Mouse (Mus musculus) monocyte, adult 5-6 weeks (primary cell): ENCODE data around the gene Kcmf1. TPM values are rescaled to one million over a fixed set of nuclear protein-coding genes. Genes with fewer than 3 reads are reported as not detected.
A peak's percentile ranks its signal among the peaks of the same experiment; 100 is the strongest.
"Not testable (repeated sequence)": the region's sequence is repeated elsewhere in the genome, so short reads cannot be mapped to it uniquely, and the experiment has no call there.

Source experiments
- ATAC-seq: fragments of 153-309, 156-312 bp; replicated peaks from 2 replicates; pipeline ENCODE4 v1.8.0; 2017; ENCODE audit warnings: mild to moderate bottlenecking; ENCODE audit not compliant: low TSS enrichment, insufficient number of reproducible peaks, severe bottlenecking, poor library complexity, low FRiP score
- total RNA-seq: library from RNA; stranded (forward); fragments of 200-1000, 200-491, 200-594 nt; gene quantifications from 3 replicates; pipeline ENCODE4 v1.2.3, GENCODE M21; 2017

The Kcmf1 gene
- total RNA-seq, 1 experiment from 2014 or later = 128 TPM

DNA sequence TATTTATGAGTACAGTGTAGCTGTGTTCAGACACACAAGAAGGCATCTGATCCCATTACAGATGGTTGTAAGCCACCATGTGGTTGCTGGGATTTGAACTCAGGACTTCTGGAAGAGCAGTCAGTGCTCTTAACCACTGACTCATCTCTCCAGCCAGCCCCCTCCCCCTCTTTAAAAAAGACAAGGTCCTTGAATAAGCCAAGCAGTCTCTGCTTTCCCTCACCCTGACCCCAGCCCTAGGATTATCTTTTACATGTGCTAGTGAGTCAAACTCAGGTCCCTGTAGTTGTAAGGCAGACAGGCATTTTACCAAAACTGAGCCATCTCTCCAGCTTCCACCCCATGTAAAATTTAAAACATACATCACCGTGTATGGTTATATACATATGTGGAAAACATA is 32.0 kb downstream of the Kcmf1 start:
- no peak for ATAC-seq

DNA sequence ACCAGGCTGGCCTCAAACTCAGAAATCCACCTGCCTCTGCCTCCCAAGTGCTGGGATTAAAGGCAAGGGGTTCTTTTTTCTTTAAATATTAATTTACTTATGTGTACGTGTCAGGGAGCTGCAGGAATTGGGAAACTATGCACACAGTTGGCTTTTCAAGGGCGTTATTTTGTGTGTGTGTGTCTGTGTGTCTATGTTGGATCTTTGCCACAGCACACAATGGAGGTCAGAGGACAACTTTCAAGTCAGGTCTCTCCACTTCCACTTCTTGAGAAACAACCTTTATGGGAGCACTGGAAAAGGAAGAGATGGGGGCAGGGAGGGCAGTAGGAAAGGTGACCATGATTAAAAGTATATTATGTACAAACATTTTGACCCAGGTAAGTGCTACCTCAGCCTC is 33.5 kb downstream of the Kcmf1 start:
- no peak for ATAC-seq

DNA sequence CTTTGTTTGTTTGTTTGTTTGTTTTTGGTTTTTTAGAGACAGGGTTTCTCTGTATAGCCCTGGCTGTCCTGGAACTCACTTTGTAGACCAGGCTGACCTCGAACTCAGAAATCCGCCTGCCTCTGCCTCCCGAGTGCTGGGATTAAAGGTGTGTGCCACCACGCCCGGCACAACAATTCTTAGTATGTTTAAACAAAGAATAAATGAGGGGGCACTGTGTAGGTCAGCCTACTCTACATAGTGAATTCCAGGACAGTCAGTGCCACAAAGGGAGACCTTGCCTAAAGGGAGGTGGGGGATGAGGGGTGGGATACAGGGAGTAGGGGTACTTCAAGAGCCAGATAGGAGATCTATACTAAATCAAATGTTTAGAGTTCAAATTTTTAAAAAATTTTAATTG is 37.1 kb downstream of the Kcmf1 start:
- ATAC-seq = not testable (repeated sequence)

DNA sequence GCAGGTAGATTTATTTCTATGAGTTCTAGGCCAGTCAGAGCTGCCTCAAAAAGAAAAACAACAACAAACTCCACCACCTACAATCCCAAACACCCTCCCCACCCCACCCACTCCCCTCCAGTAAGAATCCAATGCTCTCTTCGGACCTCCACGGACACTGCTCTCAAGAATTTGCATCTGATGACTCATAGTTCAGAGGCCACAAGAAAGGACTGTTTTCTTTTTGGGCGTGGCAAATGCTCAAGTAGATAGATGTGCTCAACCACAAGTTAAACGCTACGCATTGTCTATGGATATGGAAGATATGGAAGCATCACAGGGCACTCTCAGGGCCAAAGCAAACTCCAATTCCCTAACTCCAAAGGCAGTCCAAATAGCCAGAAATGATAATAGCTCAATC is 45.5 kb downstream of the Kcmf1 start:
- ATAC-seq = no peak

DNA sequence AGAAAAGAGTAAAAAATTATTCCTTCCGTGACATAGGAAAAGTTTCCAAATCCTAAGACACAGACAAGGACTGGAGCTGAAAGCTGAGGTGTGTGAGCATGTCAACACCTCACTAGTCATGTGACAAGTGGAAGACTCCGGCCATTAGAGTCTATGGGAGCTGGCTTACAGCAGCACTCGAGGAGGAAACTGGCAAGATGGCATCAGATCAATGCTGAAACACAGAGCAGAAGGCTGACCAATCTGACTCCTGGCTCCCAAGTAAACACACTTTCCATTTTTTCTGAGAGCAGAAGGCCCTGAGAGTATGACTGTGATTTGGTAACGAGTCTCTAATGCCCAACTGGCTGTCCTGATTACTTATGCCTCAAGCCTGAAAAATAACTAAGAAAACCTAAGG is 47.6 kb downstream of the Kcmf1 start:
- ATAC-seq = no peak

DNA sequence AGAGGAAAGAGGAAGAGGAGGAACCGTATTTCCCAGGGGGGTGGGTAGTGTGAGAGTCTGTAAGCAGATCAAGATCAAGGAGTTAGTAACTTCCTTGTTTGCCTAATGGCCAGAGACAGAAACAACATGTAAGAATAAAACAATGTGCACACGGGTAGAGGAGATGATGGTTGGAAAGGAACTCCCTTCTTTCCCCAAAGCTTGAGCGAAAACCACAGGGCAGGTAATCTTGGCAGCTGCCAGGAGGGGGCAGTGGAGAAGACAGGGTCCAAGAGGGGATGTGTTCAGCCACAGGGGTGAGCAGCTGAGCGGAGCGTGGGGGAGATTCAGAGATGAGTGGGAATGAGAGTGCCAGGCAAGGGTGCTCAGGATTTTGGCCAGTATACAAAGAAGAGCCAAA is 48.1 kb downstream of the Kcmf1 start:
- peak; percentile 57 for ATAC-seq

DNA sequence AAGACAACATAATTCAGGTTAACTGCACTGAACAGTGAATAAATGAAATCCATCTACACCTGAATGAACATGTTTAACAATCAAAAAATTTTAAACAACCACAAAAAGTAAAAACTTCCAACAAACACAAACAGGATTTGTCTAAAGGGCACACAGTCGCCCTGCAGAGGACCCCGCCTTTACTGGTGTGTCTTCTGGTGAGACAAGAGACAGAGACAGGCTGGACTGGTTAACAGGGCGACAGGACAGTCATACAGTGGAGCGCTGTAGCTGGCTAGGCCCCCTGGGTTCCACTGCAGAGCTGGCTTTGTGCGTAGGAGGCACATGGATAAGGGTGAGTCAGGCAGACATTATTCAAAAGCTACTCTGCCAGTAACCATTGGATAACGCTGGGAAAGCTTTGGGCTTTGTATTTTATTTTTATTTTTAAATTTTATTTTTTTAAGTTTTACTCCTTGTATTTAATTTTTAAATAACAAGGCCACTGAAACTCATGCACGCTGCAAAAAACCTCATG is 57.7 kb downstream of the Kcmf1 start:
- no peak for ATAC-seq

DNA sequence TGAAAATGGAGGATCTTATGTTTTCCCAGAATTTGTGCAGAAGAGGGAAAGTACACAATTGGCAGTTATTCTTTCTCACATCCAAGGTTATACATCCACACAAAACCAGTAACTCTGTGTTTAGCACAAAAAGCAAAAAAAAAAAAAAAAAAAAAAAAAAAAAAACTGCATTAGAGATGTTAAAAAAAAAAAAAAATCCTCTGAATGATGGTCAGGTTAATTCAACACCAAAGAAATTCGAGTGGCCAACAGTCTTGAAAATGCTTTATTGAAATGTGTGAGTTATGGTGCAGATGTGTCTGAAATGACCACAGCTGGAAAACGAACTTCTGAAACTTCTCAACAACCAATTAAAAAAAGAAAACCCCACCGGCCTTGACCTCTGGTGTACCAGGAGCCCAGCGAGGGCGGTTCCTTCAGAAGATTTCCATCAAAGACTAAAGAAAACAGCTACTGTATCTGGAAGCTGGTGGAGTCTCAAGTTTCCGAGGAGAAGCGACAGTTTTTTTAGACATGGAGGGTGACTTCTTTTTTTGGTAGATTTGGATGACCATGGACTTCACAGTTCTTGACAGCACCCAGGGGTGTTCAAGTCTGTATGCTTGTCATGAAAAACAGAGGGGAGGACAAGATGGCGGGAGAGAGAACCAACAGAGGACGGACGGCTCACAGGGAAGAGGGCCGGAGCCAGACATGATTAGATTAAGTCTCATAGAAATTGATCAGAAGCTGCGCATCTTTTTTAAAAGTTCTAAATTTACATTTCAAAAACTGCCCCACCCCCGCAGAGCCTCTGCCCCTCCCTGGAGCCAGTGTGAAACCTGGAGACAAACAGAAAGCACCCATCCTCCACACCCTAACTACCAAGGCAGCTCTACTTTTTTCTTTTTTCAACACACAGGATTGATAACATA is 58.7 kb downstream of the Kcmf1 start:
- ATAC-seq = no peak

DNA sequence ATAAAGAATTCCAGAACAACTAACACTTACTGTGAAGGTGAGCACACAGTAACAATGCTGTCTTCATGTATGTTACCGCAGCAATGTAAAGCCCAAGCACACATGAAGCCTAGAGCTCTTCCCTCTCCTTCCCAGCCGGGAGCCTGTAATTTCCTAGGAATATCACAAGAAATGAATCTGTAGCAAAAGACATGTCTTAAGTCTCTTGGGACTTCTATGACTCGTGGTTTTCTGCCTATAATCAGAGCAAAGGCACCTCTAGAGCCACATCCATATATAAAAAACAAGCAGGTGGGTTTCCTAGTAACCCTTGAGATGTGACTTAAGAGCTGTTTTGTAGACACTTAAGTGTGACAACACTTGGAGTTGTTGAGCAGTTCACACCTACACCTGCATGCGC is 62.0 kb downstream of the Kcmf1 start:
- no peak for ATAC-seq

DNA sequence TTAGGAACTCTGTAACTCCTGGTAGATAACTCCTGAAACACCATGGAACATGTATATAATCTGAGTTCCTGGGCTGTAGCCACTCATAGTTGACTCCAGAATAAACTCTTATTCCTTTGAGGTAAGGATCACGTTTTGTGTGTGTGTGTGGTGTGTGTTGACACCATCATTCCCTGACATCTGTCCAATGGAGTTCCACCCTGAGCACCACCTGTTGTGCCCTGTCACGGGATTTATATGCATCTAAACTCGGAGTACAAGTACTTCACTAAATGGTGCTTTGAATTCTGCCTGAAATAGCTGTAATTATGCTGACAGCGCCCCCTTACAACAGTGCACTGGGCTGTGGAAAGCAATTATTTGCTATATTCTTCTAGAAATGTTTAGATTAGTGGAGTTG is 65.3 kb downstream of the Kcmf1 start:
- ATAC-seq = no peak

DNA sequence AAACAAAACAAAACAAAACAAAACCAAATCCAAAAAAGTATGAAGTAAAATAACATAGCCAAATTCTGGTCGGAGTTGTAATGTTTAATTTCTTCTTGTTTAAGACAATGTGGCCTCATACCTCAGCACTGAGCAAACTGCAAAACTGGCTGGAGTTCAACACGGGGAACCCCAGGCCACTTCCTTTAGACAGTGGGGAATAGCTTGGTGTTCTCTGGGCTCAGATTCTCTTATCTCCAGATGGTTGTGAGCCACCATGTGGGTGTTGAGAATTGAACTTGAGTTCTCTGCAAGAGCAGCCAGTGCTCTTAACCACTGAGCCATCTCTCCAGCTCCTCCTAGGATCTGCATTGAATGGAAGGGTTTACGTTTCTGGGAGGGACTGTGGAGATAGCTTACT is 67.9 kb downstream of the Kcmf1 start:
- no peak for ATAC-seq

DNA sequence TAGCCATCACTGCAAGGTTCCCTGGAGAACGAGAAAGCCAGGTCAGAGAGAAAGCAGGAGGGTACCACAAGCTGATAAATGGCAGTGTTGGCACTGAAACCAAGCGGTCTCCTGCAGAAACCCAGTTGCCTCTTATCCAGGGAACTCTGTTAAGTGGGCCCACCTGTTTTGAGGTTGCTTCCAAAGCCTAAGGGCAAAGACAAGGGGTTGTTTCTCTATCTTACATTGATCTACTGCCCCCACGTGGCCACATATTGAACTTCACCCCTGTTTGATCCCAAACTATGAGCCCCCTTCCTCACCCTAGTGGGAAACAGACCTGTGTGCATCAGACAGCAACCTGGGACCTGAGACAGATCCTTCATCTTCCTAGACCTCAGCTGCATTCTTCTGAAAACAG is 68.5 kb downstream of the Kcmf1 start:
- no peak for ATAC-seq

DNA sequence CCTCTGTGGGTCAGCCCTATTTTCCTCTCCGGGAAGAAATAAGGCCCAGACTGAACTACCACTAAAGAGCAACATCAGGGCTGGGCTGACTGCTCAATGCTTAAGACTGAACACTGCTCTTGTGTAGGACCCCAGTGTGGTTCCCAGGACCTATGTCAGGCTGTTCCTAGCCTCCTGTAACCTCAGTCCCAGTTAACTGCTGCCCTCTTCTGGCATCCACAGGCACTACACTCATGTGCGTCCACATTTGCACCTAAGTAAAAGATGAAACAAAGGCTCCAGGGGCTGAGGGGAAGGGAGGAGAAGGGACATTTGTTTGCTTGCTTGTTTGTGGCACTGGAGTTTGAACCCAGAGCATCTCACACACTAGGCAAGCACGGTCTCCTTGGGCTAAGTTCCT is 70.9 kb downstream of the Kcmf1 start:
- no peak for ATAC-seq

DNA sequence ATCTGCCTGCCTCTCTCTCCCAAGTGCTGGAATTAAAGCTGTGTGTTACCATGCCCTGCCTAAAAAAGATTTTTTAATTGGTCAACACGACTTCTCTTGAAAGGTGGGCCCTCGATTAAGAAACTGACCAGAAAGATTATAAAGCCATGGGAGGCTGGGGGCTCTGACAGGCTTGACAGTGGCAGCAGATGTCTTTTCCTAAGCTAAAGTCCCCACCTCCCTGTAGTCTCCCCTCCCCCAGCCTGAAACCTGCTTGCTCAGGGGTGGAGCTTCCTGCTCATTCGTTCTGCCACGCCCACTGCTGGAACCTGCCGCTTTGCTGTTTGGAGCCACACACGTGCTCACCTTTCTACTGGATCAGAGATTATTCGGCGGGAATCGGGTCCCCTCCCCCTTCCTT is 71.7 kb downstream of the Kcmf1 start:
- ATAC-seq = not testable (repeated sequence)

DNA sequence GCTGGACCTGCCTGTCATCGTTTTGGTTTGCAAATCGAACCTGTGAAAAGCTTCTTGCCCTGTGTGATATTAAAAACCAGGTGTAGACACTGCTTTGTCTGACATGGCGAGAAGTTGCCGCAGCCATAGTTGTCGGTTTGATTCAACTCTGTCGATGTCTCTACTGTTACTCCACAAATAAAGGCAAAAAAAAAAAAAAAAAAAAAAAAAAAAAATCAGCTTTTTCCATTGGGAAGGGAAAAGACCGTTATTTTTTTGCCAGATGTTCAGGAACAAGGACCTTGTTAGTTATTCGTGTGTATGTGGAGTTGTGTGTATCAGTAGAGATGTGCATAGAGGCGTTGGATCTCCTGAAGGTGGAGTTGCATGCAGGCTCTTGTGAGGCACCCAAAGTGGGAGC is 74.0 kb downstream of the Kcmf1 start:
- no peak for ATAC-seq

DNA sequence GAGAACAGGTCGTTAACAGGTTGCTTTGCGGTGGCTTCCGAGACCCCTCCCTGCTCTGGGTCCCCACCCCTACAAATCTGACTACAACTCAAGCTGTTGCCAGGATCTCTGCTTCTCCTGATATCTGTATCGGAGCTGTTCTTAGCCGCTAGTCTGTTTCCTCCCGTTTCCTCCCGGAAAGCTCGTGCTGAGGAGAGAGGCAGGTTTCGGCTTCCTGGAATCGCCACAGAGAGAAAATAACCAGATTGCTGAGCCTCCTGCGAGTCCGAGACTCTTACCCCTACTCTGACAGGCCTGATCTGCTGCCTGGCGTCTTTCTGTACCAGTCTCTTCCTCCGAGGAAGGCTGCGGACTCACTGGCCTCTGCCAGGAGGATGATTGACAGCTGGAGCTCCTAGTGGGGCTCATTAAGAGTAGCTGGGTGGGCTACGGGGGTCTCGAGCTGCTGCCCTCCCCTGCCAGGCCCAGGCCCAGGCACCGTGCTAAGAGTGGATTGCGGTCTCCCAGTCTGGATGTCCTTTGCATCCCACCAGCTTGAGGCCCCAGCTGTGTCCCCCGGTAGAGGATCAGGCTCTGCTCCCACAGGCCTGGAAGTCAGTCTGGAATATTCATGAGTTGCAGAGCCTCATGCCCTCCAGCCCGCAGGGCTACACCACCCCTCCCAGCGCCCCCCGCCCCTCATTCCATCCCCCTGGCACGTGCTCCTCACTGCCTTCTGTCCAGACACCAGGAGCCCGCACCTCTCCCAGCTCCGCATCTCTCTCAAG is 74.6 kb downstream of the Kcmf1 start:
- no peak for ATAC-seq

DNA sequence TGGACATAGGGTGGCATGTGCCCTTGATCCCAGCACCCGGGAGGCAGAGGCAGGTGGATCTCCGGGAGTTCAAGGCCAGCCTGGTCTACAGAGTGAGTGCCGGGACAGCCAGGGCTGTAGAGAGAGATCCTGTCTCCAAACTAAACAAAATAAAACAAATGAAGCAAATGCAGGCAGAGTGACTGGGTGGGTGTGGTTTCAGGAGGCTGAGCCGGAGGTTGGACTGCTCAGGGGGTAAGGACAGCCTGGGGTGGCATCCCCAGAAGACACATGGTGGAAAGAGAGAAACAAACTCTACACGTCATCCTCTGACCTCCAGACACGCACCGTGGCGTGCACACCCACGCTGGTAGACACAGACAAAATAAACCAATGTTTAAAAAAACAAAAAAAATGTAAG is 86.3 kb downstream of the Kcmf1 start:
- no peak for ATAC-seq

DNA sequence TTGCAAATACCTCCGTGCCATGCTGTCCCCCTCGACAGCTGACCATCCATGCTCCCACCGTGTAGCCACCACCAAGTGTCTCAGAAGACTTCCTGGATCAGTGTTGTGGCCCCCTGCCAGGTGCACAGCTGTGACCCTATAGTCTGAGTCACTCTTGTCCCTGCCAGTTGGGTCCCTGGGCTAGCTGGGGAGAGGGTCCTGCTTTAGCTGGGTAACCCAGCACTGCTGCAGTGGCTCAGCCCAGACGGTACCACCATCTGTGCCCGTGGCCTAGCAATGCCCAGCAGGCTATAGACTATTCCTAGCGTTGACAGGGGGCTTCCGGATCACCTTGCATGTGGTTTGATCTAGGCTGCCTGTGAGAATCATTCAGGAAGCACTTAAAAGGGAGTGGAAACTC is 89.5 kb downstream of the Kcmf1 start:
- no peak for ATAC-seq

DNA sequence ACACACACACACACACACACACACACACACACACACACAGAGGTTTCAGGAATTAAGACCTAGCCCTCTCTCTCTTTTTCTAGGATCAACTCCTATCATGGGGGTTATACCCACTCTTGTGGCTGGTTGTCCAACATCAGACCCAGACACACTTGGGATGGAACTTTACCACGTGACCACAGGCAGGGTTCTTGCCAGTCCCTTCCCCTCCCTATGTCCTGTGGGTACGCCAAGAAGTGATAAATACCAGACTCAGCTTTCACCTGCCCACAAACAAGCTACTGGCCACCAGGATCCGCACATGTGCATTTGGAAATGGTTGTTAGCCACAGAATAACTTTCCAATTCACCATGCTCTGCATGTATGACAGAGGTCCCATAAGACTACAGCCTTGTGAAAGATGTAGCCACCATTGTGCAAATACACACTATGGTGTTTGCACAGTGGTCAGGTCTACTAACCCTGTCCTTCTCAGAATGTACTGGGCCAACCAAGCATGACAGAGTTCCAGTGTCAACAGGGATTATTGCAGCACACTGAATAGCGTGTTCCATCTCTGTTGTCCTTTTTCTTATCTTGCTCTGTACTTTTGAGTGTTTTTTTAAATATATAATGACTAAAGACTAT is 90.1 kb downstream of the Kcmf1 start:
- no peak for ATAC-seq
